Mouse (Mus musculus): ENCODE measurements around the gene Bhmt. TPM values are rescaled to one million over a fixed set of nuclear protein-coding genes. Genes with fewer than 3 reads are reported as not detected.

The Bhmt gene
- polyA plus RNA-seq, 1 experiment from 2014 or later = not detected

DNA sequence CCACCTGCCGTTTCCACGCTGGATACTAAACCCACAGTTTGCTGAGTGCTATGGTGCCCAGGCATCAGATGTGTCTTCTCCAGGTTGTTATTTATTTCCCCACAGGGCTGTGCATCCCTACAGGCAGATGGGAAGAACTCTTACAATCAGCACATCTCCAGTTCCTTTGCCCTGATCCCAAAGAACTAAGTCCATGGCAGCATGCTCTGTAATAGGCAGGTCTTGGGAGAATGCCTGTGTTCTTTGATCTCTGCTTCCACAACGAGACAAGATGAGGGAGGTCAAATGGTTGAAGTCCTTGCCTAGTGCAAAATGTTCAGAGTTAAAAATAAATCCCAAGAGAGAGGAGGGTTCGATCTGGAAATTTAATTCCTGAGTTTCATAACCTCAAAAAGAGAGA lies 1.9 kb upstream of the Bhmt start:
- Histone ChIP-seq H3K4me2 (replicated peaks) (no peak overlapping the region), H3K27ac (no peak overlapping the region), H3K9me3 (no peaks in the 10 kb centered on the region), H3K9ac (no peak overlapping the region), H3K4me1 (no peaks in the 10 kb centered on the region), H3K4me3 (no peak overlapping the region), H3K27me3 (no peaks in the 10 kb centered on the region), H3K36me3 (no peaks in the 10 kb centered on the region)
- no peak for ATAC-seq (ENCODE audit: insufficient number of reproducible peaks, insufficient read depth, low FRiP score, low TSS enrichment)
- WGBS = 65% methylated on average over 4 of the region's 4 CpGs

DNA sequence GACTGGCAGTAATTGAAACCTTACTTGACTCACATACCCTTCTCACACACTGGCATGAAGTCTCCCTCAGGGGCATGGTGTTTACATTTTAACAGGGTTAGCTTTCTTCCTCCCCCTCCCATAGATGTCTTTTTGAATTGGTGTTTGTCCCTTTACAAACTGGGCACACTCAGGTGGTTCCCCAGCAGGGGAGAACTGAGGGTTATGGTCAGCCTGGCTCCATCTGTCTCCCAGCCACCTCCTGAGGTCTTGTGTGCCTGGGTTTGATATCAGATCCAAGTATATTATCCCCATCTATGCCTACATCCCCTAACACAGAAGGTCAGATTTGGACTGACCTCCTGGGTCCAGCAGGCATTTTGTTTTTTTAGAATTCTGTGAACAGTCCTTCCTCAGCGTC lies 1.2 kb downstream of the Bhmt start:
- no peak for ATAC-seq (ENCODE audit: insufficient number of reproducible peaks, insufficient read depth, low FRiP score, low TSS enrichment)
- H3K27me3 ChIP-seq = no peaks in the 10 kb centered on the region
- no peaks in the 10 kb centered on the region for H3K36me3 ChIP-seq
- no peak overlapping the region for H3K9ac ChIP-seq
- H3K9me3 ChIP-seq = no peaks in the 10 kb centered on the region
- no peaks in the 10 kb centered on the region for H3K4me1 ChIP-seq
- WGBS = 73% methylated on average over 1 of the region's 1 CpGs
- H3K4me2 ChIP-seq (replicated peaks) = no peak overlapping the region
- H3K27ac ChIP-seq = no peak overlapping the region
- H3K4me3 ChIP-seq = no peak overlapping the region

DNA sequence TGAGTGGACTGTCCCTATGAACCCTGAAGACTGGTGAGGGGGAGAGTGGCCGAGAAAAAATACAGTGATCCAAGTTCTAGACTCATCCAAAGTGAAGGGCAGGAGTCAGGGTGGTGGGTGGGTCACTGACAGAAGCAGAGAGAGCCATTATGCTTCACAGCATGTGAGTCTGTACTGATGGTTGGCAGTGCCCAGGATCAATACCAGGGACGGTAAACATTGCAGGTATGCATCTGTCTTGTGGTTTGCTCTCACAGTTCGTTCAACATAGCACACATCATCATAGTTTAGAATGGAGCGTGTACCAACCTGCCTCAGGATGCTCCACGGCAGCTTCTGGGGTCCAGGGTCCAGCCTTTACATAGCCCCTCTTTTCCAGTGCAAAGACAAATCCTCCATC lies 4.8 kb downstream of the Bhmt start:
- H3K9me3 ChIP-seq = no peaks in the 10 kb centered on the region
- H3K36me3 ChIP-seq = no peaks in the 10 kb centered on the region
- H3K9ac ChIP-seq = no peak overlapping the region
- no peak for ATAC-seq (ENCODE audit: insufficient number of reproducible peaks, insufficient read depth, low FRiP score, low TSS enrichment)
- no peak overlapping the region for H3K4me3 ChIP-seq
- 75% methylated on average over 5 of the region's 5 CpGs for WGBS
- 0 out of 2 replicates have a peak, but pooled peaks cover 3% of the 10 kb centered on the region for H3K4me1 ChIP-seq
- no peaks in the 10 kb centered on the region for H3K27me3 ChIP-seq
- H3K27ac ChIP-seq = no peak overlapping the region
- no peak overlapping the region for H3K4me2 ChIP-seq (replicated peaks)

DNA sequence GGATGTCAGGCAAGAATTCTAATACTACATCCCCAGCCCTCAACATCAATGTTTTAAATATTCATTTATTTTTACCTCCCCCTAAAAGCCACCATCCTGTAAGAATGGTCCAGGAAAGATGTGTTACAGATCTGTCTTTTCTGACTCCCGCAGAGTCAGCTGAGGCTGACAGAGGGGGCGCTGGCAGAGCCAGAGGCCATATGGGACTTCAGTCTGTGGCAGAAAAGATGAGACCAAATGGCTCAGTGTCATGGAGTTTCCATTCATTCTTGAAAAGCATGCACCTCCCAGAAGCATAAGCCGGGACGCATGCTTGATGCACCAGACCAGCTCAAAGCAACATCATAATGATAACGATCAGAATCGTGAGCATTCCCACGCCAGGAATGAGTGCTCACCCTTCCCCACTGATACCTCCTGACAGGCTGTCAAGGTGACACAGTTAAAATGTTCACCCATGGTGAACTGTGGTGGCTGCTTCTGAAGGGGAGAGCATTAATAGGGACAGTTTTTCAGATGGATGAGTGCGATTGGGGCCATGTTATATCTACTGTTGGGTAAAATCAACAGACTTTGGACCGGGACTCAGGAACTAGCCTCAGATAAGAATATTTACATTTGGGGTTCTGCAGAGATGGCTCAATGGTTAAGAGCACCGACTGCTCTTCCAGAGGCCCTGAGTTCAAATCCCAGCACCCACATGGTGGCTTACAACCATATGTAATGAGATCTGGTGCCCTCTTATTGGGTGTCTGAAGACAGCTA lies 6.6 kb downstream of the Bhmt start:
- WGBS = 87% methylated on average over 10 of the region's 10 CpGs
- H3K36me3 ChIP-seq = no peaks in the 10 kb centered on the region
- H3K4me2 ChIP-seq (replicated peaks) = no peak overlapping the region
- no peak for ATAC-seq (ENCODE audit: insufficient number of reproducible peaks, insufficient read depth, low FRiP score, low TSS enrichment)
- no peak overlapping the region for H3K9ac ChIP-seq
- no peaks in the 10 kb centered on the region for H3K9me3 ChIP-seq
- H3K4me1 ChIP-seq = 0 out of 2 replicates have a peak, but pooled peaks cover 3% of the 10 kb centered on the region
- no peak overlapping the region for H3K27ac ChIP-seq
- H3K4me3 ChIP-seq = no peak overlapping the region
- H3K27me3 ChIP-seq = no peaks in the 10 kb centered on the region

DNA sequence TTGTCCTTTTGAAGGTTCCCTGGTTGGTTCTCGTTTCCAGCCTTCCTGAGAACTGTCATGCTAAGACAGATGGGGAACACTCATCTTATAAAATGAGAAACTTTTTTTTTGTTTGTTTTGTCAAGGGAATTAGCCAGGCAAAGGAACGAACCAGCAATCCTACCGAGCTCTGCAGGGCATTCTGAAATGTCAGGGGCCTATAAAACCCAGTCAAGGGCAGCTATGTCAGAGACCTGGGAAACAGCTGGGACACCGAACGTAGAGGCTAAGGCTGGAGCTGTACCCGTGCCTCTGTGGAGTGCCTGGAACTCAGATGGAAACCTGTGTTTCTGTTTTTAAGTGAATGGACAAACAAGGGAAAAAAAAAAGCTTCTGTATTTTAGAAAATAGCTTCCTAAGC lies 8.9 kb downstream of the Bhmt start:
- H3K4me1 ChIP-seq = 0 out of 2 replicates have a peak, but pooled peaks cover 3% of the 10 kb centered on the region
- H3K9ac ChIP-seq = no peak overlapping the region
- no peak for ATAC-seq (ENCODE audit: insufficient number of reproducible peaks, insufficient read depth, low FRiP score, low TSS enrichment)
- H3K36me3 ChIP-seq = no peaks in the 10 kb centered on the region
- no peak overlapping the region for H3K27ac ChIP-seq
- no peaks in the 10 kb centered on the region for H3K9me3 ChIP-seq
- no peaks in the 10 kb centered on the region for H3K27me3 ChIP-seq
- H3K4me3 ChIP-seq = no peak overlapping the region
- WGBS = 26% methylated on average over 6 of the region's 6 CpGs
- no peak overlapping the region for H3K4me2 ChIP-seq (replicated peaks)

DNA sequence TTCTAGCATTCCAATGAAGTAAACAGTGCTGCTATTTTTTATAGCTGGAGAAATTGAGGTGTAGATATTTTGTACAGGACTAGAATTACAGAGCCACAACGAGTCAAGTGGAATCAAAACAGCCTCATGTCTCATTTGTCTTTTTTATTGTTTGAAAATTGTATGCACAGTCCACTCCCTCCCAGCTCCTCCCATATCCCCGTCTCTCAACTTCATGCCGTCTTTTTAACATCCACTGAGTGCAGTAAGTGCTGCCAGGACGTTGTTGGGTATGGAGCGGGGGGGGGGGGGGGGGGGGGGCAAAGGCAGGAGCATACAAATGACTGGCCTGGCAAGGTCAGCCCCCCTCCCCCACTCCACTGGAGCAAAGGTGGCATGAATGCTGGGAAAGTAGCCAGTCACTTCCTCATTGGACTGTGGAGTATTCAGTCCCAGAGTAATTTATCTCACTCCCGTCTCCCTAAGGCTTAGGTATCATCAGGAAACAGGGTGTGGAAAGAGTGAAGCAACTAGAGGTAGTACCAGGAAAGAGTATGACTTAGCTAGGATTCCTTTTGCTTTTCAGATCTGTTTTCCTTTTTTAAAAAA lies 23.3 kb downstream of the Bhmt start:
- no peak for ATAC-seq (ENCODE audit: insufficient number of reproducible peaks, insufficient read depth, low FRiP score, low TSS enrichment)
- H3K4me2 ChIP-seq (replicated peaks) = no peak overlapping the region
- no peak overlapping the region for H3K9ac ChIP-seq
- peaks cover 3% of the 10 kb centered on the region; the same call in 1 of the 2 replicates for H3K4me1 ChIP-seq
- H3K9me3 ChIP-seq = no peaks in the 10 kb centered on the region
- WGBS = 54% methylated on average over 5 of the region's 6 CpGs
- H3K4me3 ChIP-seq = no peak overlapping the region
- no peaks in the 10 kb centered on the region for H3K27me3 ChIP-seq
- H3K27ac ChIP-seq = no peak overlapping the region
- no peaks in the 10 kb centered on the region for H3K36me3 ChIP-seq

DNA sequence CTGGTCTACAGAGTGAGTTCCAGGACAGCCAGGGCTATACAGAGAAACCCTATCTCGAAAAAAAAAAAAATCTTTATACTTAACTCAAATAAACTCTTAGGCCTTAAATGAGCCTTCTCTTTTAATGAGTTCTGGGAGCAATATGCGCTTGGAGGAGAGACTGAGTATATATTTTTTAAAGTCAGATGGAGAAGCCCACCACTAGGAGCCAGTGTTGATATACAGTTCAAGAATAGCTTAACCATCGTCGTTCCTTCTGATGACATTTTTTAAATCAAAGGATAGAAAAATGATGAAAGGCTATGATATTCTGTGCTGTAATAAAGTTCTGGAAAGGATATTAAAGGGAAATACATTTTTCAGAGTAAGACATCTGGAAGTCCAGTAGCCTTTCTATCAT lies 24.0 kb downstream of the Bhmt start:
- H3K4me3 ChIP-seq = no peak overlapping the region
- no peak overlapping the region for H3K9ac ChIP-seq
- ATAC-seq (ENCODE audit: insufficient number of reproducible peaks, insufficient read depth, low FRiP score, low TSS enrichment) = no peak
- no peaks in the 10 kb centered on the region for H3K27me3 ChIP-seq
- H3K4me1 ChIP-seq = peaks cover 3% of the 10 kb centered on the region; the same call in 1 of the 2 replicates
- H3K9me3 ChIP-seq = no peaks in the 10 kb centered on the region
- H3K36me3 ChIP-seq = no peaks in the 10 kb centered on the region
- 70% methylated on average over 4 of the region's 4 CpGs for WGBS
- no peak overlapping the region for H3K4me2 ChIP-seq (replicated peaks)
- no peak overlapping the region for H3K27ac ChIP-seq

DNA sequence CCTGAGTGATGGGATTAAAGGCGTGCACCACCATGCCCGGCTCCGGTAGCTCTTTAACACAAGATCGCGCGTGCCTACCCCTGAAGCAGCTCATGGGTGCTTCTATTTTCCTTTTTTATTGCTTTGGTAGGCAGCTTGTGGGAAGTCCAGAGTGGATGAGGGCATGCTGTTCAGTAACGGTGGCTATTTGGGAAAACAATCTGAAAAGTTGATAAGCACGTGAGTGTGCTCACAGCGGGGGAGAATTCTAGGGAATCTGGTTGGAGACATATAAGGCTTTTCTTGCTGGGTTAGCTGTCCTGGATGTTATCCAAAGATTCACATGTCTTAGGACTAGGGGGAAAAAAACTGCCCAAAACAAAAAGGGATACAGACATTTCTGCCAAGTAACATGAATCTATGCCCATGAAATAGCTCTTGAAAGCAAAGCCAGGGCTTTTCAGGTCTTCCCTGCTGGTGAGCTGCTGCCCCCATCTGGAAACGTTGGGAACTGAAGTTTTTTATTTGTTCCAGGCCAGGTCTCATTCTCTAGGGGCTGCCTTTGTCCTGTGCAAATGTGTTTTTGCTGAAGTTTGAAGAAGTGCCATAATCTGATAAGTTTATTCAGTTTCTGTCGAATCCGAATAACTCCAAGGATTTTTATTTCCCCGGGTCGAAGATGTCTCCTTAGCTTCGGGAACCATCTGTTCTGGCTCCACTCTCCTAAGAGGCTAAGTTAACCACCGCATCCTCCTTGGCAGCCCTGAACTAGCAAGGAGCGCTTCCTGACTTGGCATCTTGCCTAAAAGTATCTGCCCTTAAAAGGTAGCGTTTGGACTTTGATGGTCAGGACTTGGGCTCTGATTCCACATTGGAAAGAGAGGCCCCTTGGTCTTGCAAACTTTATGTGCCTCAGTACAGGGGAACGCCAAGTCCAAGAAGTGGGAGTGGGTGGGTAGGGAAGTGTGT lies 24.8 kb downstream of the Bhmt start:
- 62% methylated on average over 19 of the region's 19 CpGs for WGBS
- ATAC-seq (ENCODE audit: insufficient number of reproducible peaks, insufficient read depth, low FRiP score, low TSS enrichment) = no peak

DNA sequence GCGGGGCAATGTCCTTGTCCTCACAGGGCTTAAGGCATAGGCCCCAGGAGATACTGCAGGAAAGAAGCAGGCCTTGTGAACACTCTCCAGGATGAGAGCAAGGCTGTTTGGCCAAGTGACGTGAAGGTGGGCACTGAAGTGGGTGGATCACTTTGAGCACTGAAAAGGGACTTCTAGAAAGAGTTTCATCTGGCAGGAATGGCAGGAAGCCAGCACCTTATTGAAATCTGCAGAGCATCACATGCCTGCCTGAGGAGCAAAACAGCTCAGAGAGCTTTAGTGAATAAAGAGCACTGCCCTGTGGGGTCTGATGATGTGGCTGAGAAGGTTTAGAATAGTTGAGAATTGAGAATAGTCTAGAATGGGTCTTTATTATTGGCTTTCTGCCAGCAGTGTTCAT lies 29.3 kb downstream of the Bhmt start:
- H3K4me3 ChIP-seq = no peak overlapping the region
- no peak overlapping the region for H3K4me2 ChIP-seq (replicated peaks)
- no peaks in the 10 kb centered on the region for H3K36me3 ChIP-seq
- no peaks in the 10 kb centered on the region for H3K27me3 ChIP-seq
- H3K4me1 ChIP-seq = peaks cover 3% of the 10 kb centered on the region; the same call in 1 of the 2 replicates
- H3K27ac ChIP-seq = no peak overlapping the region
- ATAC-seq (ENCODE audit: insufficient number of reproducible peaks, insufficient read depth, low FRiP score, low TSS enrichment) = no peak
- WGBS = 85% methylated on average over 2 of the region's 2 CpGs
- H3K9me3 ChIP-seq = no peaks in the 10 kb centered on the region
- no peak overlapping the region for H3K9ac ChIP-seq

More for the DNA sequence above, 24.8 kb downstream of the Bhmt start:
- Histone ChIP-seq H3K4me3 (no peak overlapping the region), H3K4me2 (replicated peaks) (no peak overlapping the region), H3K27ac (no peak overlapping the region), H3K4me1 (peaks cover 3% of the 10 kb centered on the region; the same call in 1 of the 2 replicates), H3K9me3 (no peaks in the 10 kb centered on the region), H3K27me3 (no peaks in the 10 kb centered on the region), H3K36me3 (no peaks in the 10 kb centered on the region), H3K9ac (no peak overlapping the region)

DNA sequence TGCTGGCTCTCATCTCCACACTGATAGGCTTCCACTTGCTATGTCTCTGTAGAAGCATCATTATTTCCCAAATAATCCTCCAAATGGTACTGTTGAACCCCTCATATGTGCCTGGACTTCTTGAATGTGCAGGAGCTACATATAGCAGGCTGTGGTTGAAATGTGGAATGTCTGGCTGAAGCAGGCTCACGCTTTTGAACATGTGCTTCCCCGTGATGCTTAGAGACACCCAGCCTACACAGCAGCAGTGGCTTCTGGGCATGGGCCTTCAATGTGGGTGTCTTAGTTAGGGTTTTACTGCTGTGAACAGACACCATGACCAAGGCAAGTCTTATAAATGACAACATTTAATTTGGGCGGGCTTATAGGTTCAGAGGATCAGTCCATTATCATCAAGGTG lies 30.1 kb downstream of the Bhmt start:
- H3K27me3 ChIP-seq = no peaks in the 10 kb centered on the region
- H3K4me2 ChIP-seq (replicated peaks) = no peak overlapping the region
- no peaks in the 10 kb centered on the region for H3K36me3 ChIP-seq
- H3K4me3 ChIP-seq = no peak overlapping the region
- H3K9ac ChIP-seq = no peak overlapping the region
- WGBS = 91% methylated on average over 3 of the region's 3 CpGs
- no peak for ATAC-seq (ENCODE audit: insufficient number of reproducible peaks, insufficient read depth, low FRiP score, low TSS enrichment)
- H3K27ac ChIP-seq = no peak overlapping the region
- H3K4me1 ChIP-seq = peaks cover 2% of the 10 kb centered on the region; the same call in 1 of the 2 replicates
- H3K9me3 ChIP-seq = no peaks in the 10 kb centered on the region

DNA sequence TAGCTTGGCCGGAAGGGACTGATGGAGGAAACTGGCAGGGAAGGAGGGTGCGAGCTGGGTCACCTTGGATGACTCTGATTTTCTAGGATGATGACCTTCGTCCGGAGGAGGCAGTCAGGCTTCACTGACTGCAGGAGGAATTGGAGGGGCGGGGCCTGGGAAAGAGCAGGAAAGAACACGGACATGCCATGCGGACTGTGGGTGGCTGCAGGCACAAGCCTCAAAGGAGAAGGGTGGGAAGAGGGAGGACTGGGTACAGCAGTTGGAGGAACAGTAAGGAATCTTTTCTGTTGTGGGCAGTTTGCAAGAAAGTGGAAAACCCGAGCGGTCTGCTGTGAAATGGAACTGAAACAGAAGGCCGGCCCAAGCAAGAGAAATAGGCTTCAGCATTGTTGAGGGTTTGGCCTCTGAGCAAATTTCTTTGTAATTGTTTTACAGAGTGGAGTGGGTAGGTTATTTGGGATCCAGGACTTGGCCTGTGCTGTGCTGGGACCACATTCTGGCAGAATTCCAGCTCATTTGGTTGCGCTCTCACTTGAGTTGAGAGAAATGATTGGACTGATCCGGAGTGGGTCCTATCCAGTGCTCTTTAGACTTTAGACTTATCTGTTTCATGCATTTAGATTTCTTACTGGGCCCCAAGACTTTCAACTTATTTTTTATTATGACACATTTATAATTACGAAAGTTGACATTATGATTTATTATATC lies 30.7 kb downstream of the Bhmt start:
- H3K9me3 ChIP-seq = no peaks in the 10 kb centered on the region
- H3K4me1 ChIP-seq = no peaks in the 10 kb centered on the region
- no peak overlapping the region for H3K4me3 ChIP-seq
- H3K36me3 ChIP-seq = no peaks in the 10 kb centered on the region
- WGBS = 73% methylated on average over 13 of the region's 13 CpGs
- H3K9ac ChIP-seq = no peak overlapping the region
- H3K27ac ChIP-seq = no peak overlapping the region
- no peak for ATAC-seq (ENCODE audit: insufficient number of reproducible peaks, insufficient read depth, low FRiP score, low TSS enrichment)
- no peak overlapping the region for H3K4me2 ChIP-seq (replicated peaks)
- no peaks in the 10 kb centered on the region for H3K27me3 ChIP-seq

Data from embryonic facial prominence, embryonic 12.5 days (tissue).